Mouse (Mus musculus) liver, adult 2 months (tissue): Measurements from ENCODE around the gene Tmem170b.

Experiments
- CTCF ChIP-seq: fragments of 200-500 bp; IDR thresholded peaks from 2 replicates; pipeline ENCODE4 v1.5.1; 2011; ENCODE audit warnings: low read depth, low read length, control low read depth
- POLR2A ChIP-seq: fragments of 200-500 bp; IDR thresholded peaks from 2 replicates; pipeline ENCODE4 v1.6.1; 2011; ENCODE audit warnings: low read length, control low read depth; ENCODE audit not compliant: insufficient read depth; ENCODE audit errors: extremely low read depth

- TF ChIP-seq CTCF: no peak
- TF ChIP-seq POLR2A: no peak
These were observed 8.8 kb downstream of the Tmem170b start for GRCm38 (mm10) chr13:41614539-41614938.
